Mouse (Mus musculus): Measurements from ENCODE around the gene Bhlha9. TPM values are rescaled to one million over a fixed set of nuclear protein-coding genes. Genes with fewer than 3 reads are reported as not detected.

Gene Bhlha9
- total and polyA plus RNA-seq, 3 experiments, result not detected

DNA sequence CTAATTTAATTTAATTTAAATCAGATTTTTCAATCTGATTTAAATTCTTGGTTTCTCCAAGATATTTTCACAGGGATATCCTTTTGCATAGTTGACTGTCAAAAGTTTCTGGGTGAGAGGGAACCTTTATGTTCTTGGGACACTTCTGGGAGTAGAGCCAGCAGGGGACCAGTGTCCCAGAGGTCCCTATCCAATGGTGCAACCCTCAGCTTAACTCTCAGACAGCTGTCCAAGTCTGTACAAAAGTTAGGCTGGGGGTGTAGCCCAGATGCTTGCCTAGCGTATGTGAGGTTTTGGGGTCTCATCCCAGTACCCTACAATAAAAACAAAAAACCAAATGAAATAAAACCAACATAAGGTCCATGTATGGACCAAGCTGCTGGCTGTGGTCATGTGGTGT, 35.8 kb downstream of the Bhlha9 start:
- no peak overlapping the region for H3K9ac ChIP-seq (ENCODE audit: control insufficient read depth, low read depth, low read length, poor library complexity, severe bottlenecking)
- H3K4me1 ChIP-seq (ENCODE audit: control insufficient read depth in 1 of 2, insufficient read depth in 2 of 2, low read length in 2 of 2), result no peaks in the 10 kb centered on the region
- peaks cover 14 to 16% of the 10 kb centered on the region in 2 experiments for H3K27me3 ChIP-seq (ENCODE audit: control insufficient read depth in 1 of 2, insufficient read depth in 2 of 2, low read length in 2 of 2)
- H3K4me3 ChIP-seq (ENCODE audit: control insufficient read depth in 1 of 2, insufficient read depth in 1 of 2, low read depth in 2 of 2, low read length in 2 of 2), result no peak overlapping the region
- no peaks in the 10 kb centered on the region for H3K36me3 ChIP-seq (ENCODE audit: control insufficient read depth in 1 of 2, insufficient read depth in 2 of 2, low read length in 2 of 2)
- no peak overlapping the region for H3K27ac ChIP-seq (ENCODE audit: control insufficient read depth, low read depth, low read length)
- H3K79me2 ChIP-seq (ENCODE audit: control insufficient read depth, insufficient read depth, low read length, poor library complexity), result no peaks in the 10 kb centered on the region
- no peak for DNase-seq (ENCODE audit: low read depth, low spot score)
- no peaks in the 10 kb centered on the region for H3K9me3 ChIP-seq (replicated peaks; ENCODE audit: insufficient read depth, low read length)
- TF ChIP-seq USF1 (IDR thresholded peaks at IDR 0.05; ENCODE audit: low read depth, low read length) (no peak), POLR2A (IDR thresholded peaks at IDR 0.05; ENCODE audit: control insufficient read depth in 1 of 2, insufficient read depth in 1 of 2, low read depth in 1 of 2, low read length in 2 of 2, poor library complexity in 1 of 2) (no peak), SMC3 (IDR thresholded peaks at IDR 0.05; ENCODE audit: low read depth, low read length) (no peak), E2F4 (IDR thresholded peaks at IDR 0.05; ENCODE audit: borderline replicate concordance, low read depth, low read length) (no peak), MEF2A (IDR thresholded peaks at IDR 0.05; ENCODE audit: extremely low read depth, insufficient replicate concordance, low read depth, low read length, poor library complexity, severe bottlenecking) (no peak), CTCF (IDR thresholded peaks at IDR 0.05 in 2 of 3, conservative IDR thresholded peaks at IDR 0.05 in 1 of 3; ENCODE audit: control insufficient read depth in 1 of 3, insufficient read depth in 1 of 3, low read depth in 2 of 3, low read length in 3 of 3, poor library complexity in 1 of 3, severe bottlenecking in 1 of 3) (no peak), MAFK (IDR thresholded peaks at IDR 0.05; ENCODE audit: borderline replicate concordance, low read depth, low read length) (no peak), ZMIZ1 (IDR thresholded peaks at IDR 0.05; ENCODE audit: low read depth, low read length) (no peak), TBP (IDR thresholded peaks at IDR 0.05; ENCODE audit: low read depth, low read length) (no peak), CHD2 (IDR thresholded peaks at IDR 0.05; ENCODE audit: low read length) (no peak), ELF1 (IDR thresholded peaks at IDR 0.05; ENCODE audit: low read depth, low read length) (no peak), UBTF (IDR thresholded peaks at IDR 0.05; ENCODE audit: borderline replicate concordance, insufficient read depth, low read depth, low read length) (no peak), TAL1 (IDR thresholded peaks at IDR 0.05; ENCODE audit: low read length) (no peak), TCF12 (IDR thresholded peaks at IDR 0.05; ENCODE audit: low read depth, low read length) (no peak), USF2 (IDR thresholded peaks at IDR 0.05; ENCODE audit: borderline replicate concordance in 1 of 2, insufficient read depth in 1 of 2, low read depth in 1 of 2, low read length in 2 of 2) (no peak), RCOR1 (IDR thresholded peaks at IDR 0.05; ENCODE audit: low read depth, low read length) (no peak), HCFC1 (IDR thresholded peaks at IDR 0.05; ENCODE audit: low read depth, low read length) (no peak)

DNA sequence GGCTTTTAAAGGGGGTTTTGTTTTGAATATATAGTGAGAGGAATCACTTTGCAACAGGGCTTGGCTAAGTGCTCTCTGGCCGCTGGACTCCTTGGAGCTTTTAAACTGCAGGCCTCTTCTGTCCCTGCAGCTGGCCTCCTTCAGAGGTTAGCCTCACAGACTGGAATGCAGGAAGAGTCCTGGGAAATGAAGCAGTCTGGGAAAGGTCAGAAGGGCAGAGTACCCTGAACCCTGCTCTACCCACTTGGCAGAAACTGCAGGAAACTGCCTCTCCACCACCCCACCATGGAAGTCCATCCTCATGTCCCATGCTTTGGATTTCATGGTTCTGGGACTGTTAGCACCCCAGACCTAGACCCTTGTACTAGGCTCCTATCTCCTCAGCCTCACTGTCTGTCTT, 36.6 kb downstream of the Bhlha9 start:
- no peak overlapping the region for H3K9ac ChIP-seq (ENCODE audit: control insufficient read depth, low read depth, low read length, poor library complexity, severe bottlenecking)
- H3K79me2 ChIP-seq (ENCODE audit: control insufficient read depth, insufficient read depth, low read length, poor library complexity), result no peaks in the 10 kb centered on the region
- no peak overlapping the region for H3K27ac ChIP-seq (ENCODE audit: control insufficient read depth, low read depth, low read length)
- no peak for TF ChIP-seq POLR2AphosphoS2 (IDR thresholded peaks at IDR 0.05; ENCODE audit: low read length)
- TF ChIP-seq RCOR1 (IDR thresholded peaks at IDR 0.05; ENCODE audit: low read depth, low read length), result no peak
- no peak for TF ChIP-seq USF2 (IDR thresholded peaks at IDR 0.05; ENCODE audit: borderline replicate concordance in 1 of 2, insufficient read depth in 1 of 2, low read depth in 1 of 2, low read length in 2 of 2)
- TF ChIP-seq ZKSCAN1 (IDR thresholded peaks at IDR 0.05; ENCODE audit: low read depth, low read length), result no peak
- no peak for TF ChIP-seq JUND (IDR thresholded peaks at IDR 0.05; ENCODE audit: low read depth, low read length)
- TF ChIP-seq GATA1 (IDR thresholded peaks at IDR 0.05; ENCODE audit: low read depth, low read length), result no peak
- no peak for TF ChIP-seq USF1 (IDR thresholded peaks at IDR 0.05; ENCODE audit: low read depth, low read length)
- TF ChIP-seq ZC3H11A (IDR thresholded peaks at IDR 0.05; ENCODE audit: low read depth, low read length), result no peak
- TF ChIP-seq POLR2AphosphoS5 (IDR thresholded peaks at IDR 0.05; ENCODE audit: borderline replicate concordance, low read depth, low read length), result no peak
- no peak for TF ChIP-seq ZMIZ1 (IDR thresholded peaks at IDR 0.05; ENCODE audit: low read depth, low read length)
- no peak for TF ChIP-seq E2F4 (IDR thresholded peaks at IDR 0.05; ENCODE audit: borderline replicate concordance, low read depth, low read length)
- TF ChIP-seq TCF12 (IDR thresholded peaks at IDR 0.05; ENCODE audit: low read depth, low read length), result no peak
- no peak for TF ChIP-seq MAZ (IDR thresholded peaks at IDR 0.05; ENCODE audit: low read depth, low read length)
- TF ChIP-seq CTCF (IDR thresholded peaks at IDR 0.05 in 2 of 3, conservative IDR thresholded peaks at IDR 0.05 in 1 of 3; ENCODE audit: control insufficient read depth in 1 of 3, insufficient read depth in 1 of 3, low read depth in 2 of 3, low read length in 3 of 3, poor library complexity in 1 of 3, severe bottlenecking in 1 of 3), result no peak
- no peaks in the 10 kb centered on the region for H3K9me3 ChIP-seq (replicated peaks; ENCODE audit: insufficient read depth, low read length)
- no peak overlapping the region for H3K4me3 ChIP-seq (ENCODE audit: control insufficient read depth in 1 of 2, insufficient read depth in 1 of 2, low read depth in 2 of 2, low read length in 2 of 2)
- H3K27me3 ChIP-seq (ENCODE audit: control insufficient read depth in 1 of 2, insufficient read depth in 2 of 2, low read length in 2 of 2), result peaks cover 11 to 12% of the 10 kb centered on the region in 2 experiments
- H3K36me3 ChIP-seq (ENCODE audit: control insufficient read depth in 1 of 2, insufficient read depth in 2 of 2, low read length in 2 of 2), result no peaks in the 10 kb centered on the region
- DNase-seq (ENCODE audit: low read depth, low spot score), result no peak
- H3K4me1 ChIP-seq (ENCODE audit: control insufficient read depth in 1 of 2, insufficient read depth in 2 of 2, low read length in 2 of 2), result no peaks in the 10 kb centered on the region

All from MEL (cell line).